Mouse (Mus musculus) heart, embryonic 12.5 days (tissue): ENCODE results near the gene Slc50a1. TPM values are rescaled to one million over a fixed set of nuclear protein-coding genes. Genes with fewer than 3 reads are reported as not detected.

Experiments
- ATAC-seq: fragments of 200-750 bp; cut with Nextera tagmentation; 2 replicates; pipeline ENCODE4 v1.8.0; 2017; ENCODE audit warnings: moderate TSS enrichment, moderate library complexity; ENCODE audit not compliant: insufficient number of reproducible peaks, low FRiP score
- H3K27ac ChIP-seq: fragments of 300-500 bp; sonication (generic); 2 replicates; pipeline ENCODE4 v1.5.1; 2016; ENCODE audit warnings: mild to moderate bottlenecking, moderate library complexity; ENCODE audit not compliant: poor library complexity, severe bottlenecking
- H3K27me3 ChIP-seq: fragments of 300-500 bp; sonication (generic); replicated peaks from 2 replicates; pipeline ENCODE4 v1.6.1; 2016; ENCODE audit warnings: mild to moderate bottlenecking, moderate library complexity
- H3K36me3 ChIP-seq: fragments of 300-500 bp; sonication (generic); 2 replicates; pipeline ENCODE4 v1.6.1; 2016; ENCODE audit warnings: mild to moderate bottlenecking, moderate library complexity
- H3K4me1 ChIP-seq: fragments of 300-500 bp; sonication (generic); replicated peaks from 2 replicates; pipeline ENCODE4 v1.6.1; 2016; ENCODE audit warnings: mild to moderate bottlenecking
- H3K4me2 ChIP-seq: fragments of 300-500 bp; sonication (generic); 2 replicates; pipeline ENCODE4 v1.6.1; 2016; ENCODE audit warnings: mild to moderate bottlenecking, moderate library complexity
- H3K4me3 ChIP-seq: fragments of 300-500 bp; sonication (generic); 2 replicates; pipeline ENCODE4 v1.5.1; 2016; ENCODE audit warnings: mild to moderate bottlenecking
- H3K9ac ChIP-seq: fragments of 300-500 bp; sonication (generic); 2 replicates; pipeline ENCODE4 v1.6.1; 2016; ENCODE audit warnings: mild to moderate bottlenecking, moderate library complexity
- H3K9me3 ChIP-seq: fragments of 300-500 bp; sonication (generic); replicated peaks from 2 replicates; pipeline ENCODE4 v1.6.1; 2016; ENCODE audit warnings: mild to moderate bottlenecking, moderate library complexity
- WGBS: fragments of 180-500 bp; shearing (Covaris S2); methylation state at CpG from one replicate; pipeline ENCODE4 v1.1.7; 2016; 5-methylcytosine and 5-hydroxymethylcytosine counted together
- polyA plus RNA-seq: library from polyadenylated mRNA; unstranded; fragments of >200 nt; fragmentation: Nextera tagmentation; extraction: Ambion mirVana; gene quantifications from 2 replicates; pipeline ENCODE4 v1.2.1, GENCODE M21; 2016

Gene Slc50a1
- polyA plus RNA-seq, 1 experiment from 2014 or later: 42.9 TPM

DNA sequence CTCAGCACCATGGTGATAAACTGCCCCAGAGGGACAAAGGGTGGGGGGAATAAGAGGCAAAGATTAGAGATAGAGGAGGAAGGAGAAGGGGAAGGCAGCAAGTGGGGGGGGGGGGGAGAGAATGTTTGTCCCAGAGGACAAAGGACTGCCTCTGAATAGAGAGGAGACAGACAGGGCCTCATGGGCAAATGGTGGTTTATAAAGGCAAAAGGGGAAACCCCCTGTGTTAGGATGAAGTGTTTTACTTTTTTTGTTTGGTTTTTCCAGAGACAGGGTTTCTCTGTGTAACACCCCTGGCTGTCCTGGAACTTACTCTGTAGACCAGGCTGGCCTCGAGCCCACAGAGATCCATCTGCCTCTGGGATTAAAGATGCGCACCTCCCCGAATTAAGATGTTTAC lies 10.2 kb downstream of the Slc50a1 start:
- WGBS: 77% methylated on average over 3 of the region's 3 CpGs
- Histone ChIP-seq H3K4me2 (no peak overlapping the region), H3K27ac (no peak overlapping the region), H3K36me3 (no peaks in the 10 kb centered on the region), H3K4me1 (0 out of 2 replicates have a peak, but pooled peaks cover 7% of the 10 kb centered on the region), H3K27me3 (no peaks in the 10 kb centered on the region), H3K9me3 (no peaks in the 10 kb centered on the region), H3K9ac (no peak overlapping the region), H3K4me3 (no peak overlapping the region)
- ATAC-seq: no peak

GRCm38 (mm10) chr3:89259076-89259475 lies 11.3 kb downstream of the Slc50a1 start, which contains the start of gene Dpm3:
Gene Dpm3 (plus strand): TSS chr3:89259358.
- 46% methylated on average over 7 of the region's 7 CpGs for WGBS
- H3K9me3 ChIP-seq: no peaks in the 10 kb centered on the region
- H3K27ac ChIP-seq: no peak within 1 kb of the TSS
- no peaks in the 10 kb centered on the region for H3K27me3 ChIP-seq
- no peak within 1 kb of the TSS for H3K4me2 ChIP-seq
- no peak for ATAC-seq
- no peak within 1 kb of the TSS for H3K9ac ChIP-seq
- H3K4me1 ChIP-seq: 0 out of 2 replicates have a peak, but pooled peaks cover 7% of the 10 kb centered on the region
- H3K36me3 ChIP-seq: no peaks in the 10 kb centered on the region
- H3K4me3 ChIP-seq: no peak within 1 kb of the TSS

DNA sequence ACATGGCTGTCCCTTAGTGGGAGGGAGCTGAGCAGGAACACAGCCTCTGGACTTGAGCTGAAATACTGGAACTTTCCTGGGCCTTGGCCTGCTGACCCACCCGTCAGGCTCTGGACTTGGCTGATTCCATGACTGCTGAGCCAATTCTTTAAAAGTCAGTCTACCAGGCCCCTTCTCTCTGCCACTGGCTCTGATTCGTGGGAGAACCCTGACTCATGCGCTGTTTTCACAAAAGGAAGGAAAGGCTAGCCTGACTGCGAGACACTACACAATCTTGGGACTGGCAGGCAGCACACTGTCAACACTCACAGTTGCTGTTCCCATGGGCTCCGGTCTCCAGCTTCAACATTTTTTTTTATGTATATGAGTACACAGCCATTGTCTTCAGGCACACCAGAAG lies 14.2 kb downstream of the Slc50a1 start:
- Histone ChIP-seq H3K9me3 (no peaks in the 10 kb centered on the region), H3K4me2 (no peak overlapping the region), H3K4me3 (no peak overlapping the region), H3K9ac (no peak overlapping the region), H3K36me3 (no peaks in the 10 kb centered on the region), H3K27me3 (peaks cover 6% of the 10 kb centered on the region; the same call in 1 of the 2 replicates), H3K4me1 (peaks cover 11% of the 10 kb centered on the region), H3K27ac (no peak overlapping the region)
- no peak for ATAC-seq
- 48% methylated on average over 5 of the region's 5 CpGs for WGBS

- 78% methylated on average over 5 of the region's 5 CpGs for WGBS
- H3K27me3 ChIP-seq: peaks cover 6% of the 10 kb centered on the region; the same call in 1 of the 2 replicates
- H3K27ac ChIP-seq: no peak overlapping the region
- ATAC-seq: no peak
- no peak overlapping the region for H3K4me3 ChIP-seq
- H3K9me3 ChIP-seq: no peaks in the 10 kb centered on the region
- no peak overlapping the region for H3K4me2 ChIP-seq
- no peak overlapping the region for H3K9ac ChIP-seq
- no peaks in the 10 kb centered on the region for H3K36me3 ChIP-seq
- peaks cover 18% of the 10 kb centered on the region for H3K4me1 ChIP-seq
Observed at GRCm38 (mm10) chr3:89254994-89255393, 15.4 kb downstream of the Slc50a1 start.

- ATAC-seq: peak; percentile 70
- peak overlapping the region; percentile 10; the same call in 1 of the 2 replicates for H3K4me3 ChIP-seq
- H3K36me3 ChIP-seq: peaks cover 21% of the 10 kb centered on the region
- peak overlapping the region; percentile 15; the same call in 1 of the 2 replicates for H3K9ac ChIP-seq
- H3K4me1 ChIP-seq: peaks cover 28% of the 10 kb centered on the region
- 0 out of 2 replicates have a peak overlapping the region, but pooled peaks have one; percentile 4 for H3K27ac ChIP-seq
- 5% methylated on average over 17 of the region's 17 CpGs for WGBS
- no peaks in the 10 kb centered on the region for H3K9me3 ChIP-seq
- H3K27me3 ChIP-seq: peaks cover 6% of the 10 kb centered on the region; the same call in 1 of the 2 replicates
- H3K4me2 ChIP-seq: peak overlapping the region; percentile 55
Observed at GRCm38 (mm10) chr3:89251365-89251895, 18.9 kb downstream of the Slc50a1 start.

DNA sequence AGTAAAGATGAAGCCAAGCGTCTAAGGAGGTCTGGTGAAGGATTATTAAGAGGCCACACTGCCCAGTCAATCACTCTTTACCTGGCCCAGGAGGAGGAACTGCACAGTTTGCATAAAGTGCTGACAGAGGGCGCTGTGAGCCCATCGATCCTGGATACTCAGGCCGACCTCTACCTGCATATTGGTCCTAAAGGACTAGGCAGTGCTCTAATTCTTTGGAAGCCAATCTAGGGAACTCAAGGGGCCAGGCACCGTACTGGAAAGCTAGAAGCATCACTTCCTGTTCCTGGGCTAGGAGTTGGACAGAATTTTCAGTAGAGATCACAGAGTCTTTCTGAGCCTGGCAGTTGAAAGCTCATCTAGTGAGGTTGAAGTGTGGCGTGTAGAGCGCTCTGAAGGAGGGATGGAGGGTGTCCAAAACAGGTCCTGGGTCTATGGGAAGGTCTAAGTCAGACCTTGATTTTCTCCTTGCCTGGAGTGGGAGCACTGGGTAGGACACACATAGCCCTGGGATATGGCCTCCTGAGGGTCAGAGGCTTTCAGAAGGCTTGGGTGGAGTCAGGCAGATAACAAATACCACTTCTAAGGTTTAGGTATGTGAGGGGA lies 19.8 kb downstream of the Slc50a1 start:
- Histone ChIP-seq H3K9me3 (no peaks in the 10 kb centered on the region), H3K4me2 (0 out of 2 replicates have a peak overlapping the region, but pooled peaks have one; percentile 55), H3K27ac (no peak overlapping the region), H3K36me3 (peaks cover 21% of the 10 kb centered on the region), H3K4me1 (peaks cover 34% of the 10 kb centered on the region), H3K4me3 (no peak overlapping the region), H3K9ac (no peak overlapping the region), H3K27me3 (peaks cover 8% of the 10 kb centered on the region)
- no peak for ATAC-seq
- 20% methylated on average over 7 of the region's 7 CpGs for WGBS

DNA sequence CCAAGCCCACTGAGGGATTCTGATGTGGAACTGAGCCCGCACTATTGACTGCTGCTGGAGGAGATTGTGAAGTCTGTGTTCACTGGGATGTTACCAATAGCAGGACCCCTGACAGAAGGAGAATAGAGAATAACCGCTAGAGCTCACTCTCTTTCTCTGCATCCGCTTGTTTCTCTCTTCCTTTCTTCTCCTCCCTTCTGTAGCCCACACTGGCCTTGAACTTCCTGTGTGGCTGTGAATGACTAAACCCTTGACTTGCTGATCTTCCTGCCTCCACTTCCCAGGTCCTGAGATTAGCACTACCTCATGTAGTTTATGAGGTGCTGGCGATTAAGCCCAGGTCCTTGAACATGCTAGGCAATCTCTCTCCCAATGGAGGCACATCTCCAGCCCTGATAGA lies 22.9 kb downstream of the Slc50a1 start:
- Histone ChIP-seq H3K36me3 (peaks cover 21% of the 10 kb centered on the region), H3K9me3 (no peaks in the 10 kb centered on the region), H3K27ac (no peak overlapping the region), H3K4me1 (peaks cover 50% of the 10 kb centered on the region), H3K9ac (0 out of 2 replicates have a peak overlapping the region, but pooled peaks have one; percentile 32), H3K4me2 (peak overlapping the region; percentile 81), H3K27me3 (peaks cover 28% of the 10 kb centered on the region), H3K4me3 (peak overlapping the region; percentile 85)
- ATAC-seq: no peak
- WGBS: 74% methylated on average over 4 of the region's 4 CpGs

DNA sequence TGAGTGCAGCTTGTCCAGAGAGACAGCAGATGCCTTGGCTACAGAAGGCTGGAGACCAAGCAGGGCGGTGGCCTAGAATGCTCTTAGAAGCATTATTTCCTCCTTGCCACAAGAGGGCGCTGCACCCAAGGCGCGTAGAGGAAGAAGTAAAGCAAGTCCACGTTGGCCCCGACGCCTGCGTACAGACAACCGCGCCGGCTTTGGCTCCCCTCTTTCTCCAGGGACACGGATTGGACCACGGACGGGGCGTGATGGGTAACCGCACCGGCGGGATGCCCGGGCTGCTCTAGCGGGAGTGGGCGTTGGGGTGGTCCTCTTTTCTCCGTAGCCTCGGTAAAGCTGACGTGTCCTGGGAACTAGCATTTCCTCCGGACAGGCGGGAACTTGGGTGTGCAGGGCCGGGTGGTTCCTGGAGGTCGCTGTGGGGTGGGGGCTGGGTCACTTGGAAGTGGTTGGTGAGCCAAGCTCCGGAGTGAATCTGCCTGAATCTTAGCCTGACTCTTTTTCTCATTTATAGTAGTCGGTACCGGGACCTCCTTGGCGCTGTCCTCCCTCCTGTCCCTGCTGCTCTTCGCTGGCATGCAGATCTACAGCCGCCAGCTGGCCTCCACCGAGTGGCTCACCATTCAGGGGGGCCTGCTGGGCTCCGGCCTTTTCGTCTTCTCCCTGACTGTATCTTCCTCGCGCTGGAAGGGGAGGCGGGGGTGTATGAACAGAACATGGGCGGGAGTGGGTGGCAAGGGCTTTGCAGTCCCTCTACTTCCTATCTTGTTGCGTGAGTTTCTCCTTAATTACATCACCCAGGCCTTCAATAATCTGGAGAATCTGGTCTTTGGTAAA lies 23.9 kb downstream of the Slc50a1 start, which contains the start of gene Trim46:
Trim46 (minus strand) TSS at position 49 of the 840 bp plus-strand sequence.
- Histone ChIP-seq H3K9ac (peak within 1 kb of the TSS; percentile 90), H3K4me2 (peak within 1 kb of the TSS; percentile 81), H3K4me3 (peak within 1 kb of the TSS; percentile 85), H3K27me3 (peaks cover 26% of the 10 kb centered on the region), H3K27ac (peak within 1 kb of the TSS; percentile 77), H3K36me3 (peaks cover 21% of the 10 kb centered on the region), H3K9me3 (no peaks in the 10 kb centered on the region), H3K4me1 (peaks cover 41% of the 10 kb centered on the region)
- peak; percentile 54 for ATAC-seq
- under 1% methylated on average over 42 of the region's 42 CpGs for WGBS

DNA sequence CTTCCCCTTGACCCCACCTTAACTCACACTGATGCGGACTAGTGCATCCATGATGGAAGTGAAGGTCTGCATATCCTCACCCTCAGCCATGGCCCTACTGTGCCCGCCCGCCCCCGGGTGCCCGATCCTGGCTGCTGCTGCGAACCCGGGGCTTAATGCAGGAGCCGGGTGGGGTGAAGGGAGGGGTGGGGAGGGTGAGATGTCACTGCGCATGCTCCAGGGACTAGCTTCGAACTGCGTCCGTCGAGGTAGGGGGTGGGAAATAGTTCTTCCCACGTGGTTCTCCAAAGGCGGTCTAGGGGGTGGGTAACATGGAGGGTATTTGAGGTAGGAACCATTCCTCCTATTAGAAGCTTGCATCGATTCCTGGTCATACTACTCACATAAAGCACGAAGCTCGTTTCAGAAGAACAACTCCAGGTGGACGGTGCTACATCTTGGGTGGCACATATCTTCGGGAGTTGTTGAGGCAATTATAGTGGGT lies 24.6 kb downstream of the Slc50a1 start, which contains the start of gene Krtcap2:
Krtcap2 (plus strand) TSS at position 279 of the 484 bp plus-strand sequence.
- H3K27me3 ChIP-seq: peaks cover 26% of the 10 kb centered on the region
- peak within 1 kb of the TSS; percentile 90 for H3K9ac ChIP-seq
- H3K36me3 ChIP-seq: peaks cover 21% of the 10 kb centered on the region
- H3K27ac ChIP-seq: peak within 1 kb of the TSS; percentile 77
- H3K4me3 ChIP-seq: peak within 1 kb of the TSS; percentile 85
- H3K9me3 ChIP-seq: no peaks in the 10 kb centered on the region
- peaks cover 34% of the 10 kb centered on the region for H3K4me1 ChIP-seq
- 3% methylated on average over 20 of the region's 20 CpGs for WGBS
- ATAC-seq: 0 out of 2 replicates have a peak, but pooled peaks have one; percentile 12
- peak within 1 kb of the TSS; percentile 81 for H3K4me2 ChIP-seq

DNA sequence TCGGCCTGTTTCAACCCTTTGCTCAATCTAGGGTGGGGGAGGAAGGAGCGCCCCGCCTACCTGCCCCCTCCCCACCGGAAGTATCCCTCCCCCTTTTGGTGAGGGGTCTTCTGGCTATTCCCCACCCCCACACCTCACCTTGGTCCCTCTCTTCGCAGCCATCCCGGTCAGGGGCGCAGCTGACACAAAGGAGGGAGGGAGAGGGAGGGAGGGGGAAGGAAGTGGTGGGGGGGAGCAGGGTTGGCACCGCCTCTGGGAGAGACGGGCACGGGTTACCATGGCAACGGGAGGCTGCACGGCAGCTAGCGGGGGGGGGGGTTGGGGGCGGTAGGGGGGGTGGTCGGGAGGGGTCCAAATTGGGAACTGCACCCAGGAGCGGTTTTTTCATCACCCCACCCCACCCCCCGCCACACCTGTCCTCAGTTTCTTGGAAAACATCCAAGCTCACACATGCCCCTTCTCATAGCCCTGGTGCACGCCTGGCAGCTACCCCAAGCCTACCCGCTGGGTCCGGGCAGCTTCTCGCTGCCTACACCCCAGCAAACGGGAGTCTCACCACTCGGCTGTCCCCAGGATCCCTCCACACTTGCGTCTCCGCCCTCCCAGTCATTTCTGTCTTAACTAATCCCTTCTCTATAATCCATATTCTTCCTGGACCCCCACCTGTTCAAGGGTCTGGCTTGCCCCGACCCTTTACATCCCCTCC lies 25.2 kb downstream of the Slc50a1 start:
- ATAC-seq: 0 out of 2 replicates have a peak, but pooled peaks have one; percentile 7
- Histone ChIP-seq H3K27ac (no peak overlapping the region), H3K36me3 (peaks cover 21% of the 10 kb centered on the region), H3K27me3 (peaks cover 26% of the 10 kb centered on the region), H3K4me1 (peaks cover 32% of the 10 kb centered on the region), H3K4me2 (peak overlapping the region; percentile 81), H3K9me3 (no peaks in the 10 kb centered on the region), H3K4me3 (peak overlapping the region; percentile 85), H3K9ac (peak overlapping the region; percentile 55; the same call in 1 of the 2 replicates)
- under 1% methylated on average over 25 of the region's 26 CpGs for WGBS
